Mouse (Mus musculus): ENCODE results near the gene Terf2. TPM values are rescaled to one million over a fixed set of nuclear protein-coding genes. Genes with fewer than 3 reads are reported as not detected.
"Not testable (repeated sequence)": the region's sequence is repeated elsewhere in the genome, so short reads cannot be mapped to it uniquely, and the experiment has no call there.

The Terf2 gene
- polyA plus RNA-seq, 1 experiment from 2014 or later, result 20.7 TPM

GRCm38 (mm10) chr8:107109816-107110435 is 13.6 kb upstream of the Terf2 start:
- Histone ChIP-seq H3K36me3 (ENCODE audit: control insufficient read depth, insufficient read depth, low read length) (no peaks in the 10 kb centered on the region), H3K9ac (replicated peaks; ENCODE audit: low read depth, low read length) (no peak overlapping the region), H3K9me3 (ENCODE audit: control insufficient read depth, low read length) (no peaks in the 10 kb centered on the region), H3K4me1 (ENCODE audit: control insufficient read depth, insufficient read depth, low read length) (no peaks in the 10 kb centered on the region), H3K4me3 (ENCODE audit: low read depth, low read length) (no peak overlapping the region), H3K27me3 (ENCODE audit: control insufficient read depth, insufficient read depth, low read length) (no peaks in the 10 kb centered on the region), H3K27ac (ENCODE audit: low read depth, low read length) (no peak overlapping the region), H3K4me2 (ENCODE audit: low read depth, low read length) (no peak overlapping the region)
- no peak for ATAC-seq (ENCODE audit: low read depth)
- 85% methylated on average over 5 of the region's 5 CpGs for WGBS

DNA sequence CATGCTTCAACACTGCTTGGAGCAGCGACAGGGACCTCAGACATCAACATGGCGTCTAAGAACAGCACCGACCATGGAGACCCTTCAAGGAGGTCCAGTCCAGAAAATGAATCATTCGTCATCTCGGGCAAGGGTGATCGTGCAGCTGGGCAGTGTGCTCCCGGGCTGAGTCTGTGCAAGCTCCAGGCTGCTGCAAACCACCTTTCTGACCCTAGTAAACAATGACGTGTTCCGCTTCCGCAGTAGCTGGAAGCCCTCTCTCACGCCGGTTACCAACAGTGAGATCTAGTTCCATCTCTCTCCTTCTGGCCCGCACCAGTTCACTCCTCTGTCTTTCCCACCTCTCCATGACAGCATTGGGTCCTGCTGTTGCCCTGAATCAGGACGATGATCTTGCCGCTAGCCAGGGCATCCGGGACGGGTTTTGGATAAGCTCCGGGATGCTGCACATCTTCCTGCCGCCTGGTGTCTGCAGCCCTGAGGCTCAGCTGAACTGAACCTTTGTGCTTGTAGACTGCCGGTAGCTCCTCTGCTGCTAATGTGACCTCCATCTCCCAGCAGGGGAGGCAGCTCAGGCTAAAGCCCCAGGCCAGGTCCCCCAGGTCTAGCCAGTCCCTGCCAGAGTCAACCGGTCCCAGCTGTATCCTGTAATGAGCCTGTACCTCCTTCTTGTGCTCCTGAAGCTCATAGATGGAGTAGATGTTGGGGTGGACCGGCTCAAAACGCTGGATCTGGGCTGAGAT is 12.8 kb upstream of the Terf2 start:
- no peak for ATAC-seq (ENCODE audit: low read depth)
- H3K9me3 ChIP-seq (ENCODE audit: control insufficient read depth, low read length), result no peaks in the 10 kb centered on the region
- H3K36me3 ChIP-seq (ENCODE audit: control insufficient read depth, insufficient read depth, low read length), result no peaks in the 10 kb centered on the region
- H3K4me3 ChIP-seq (ENCODE audit: low read depth, low read length), result no peak overlapping the region
- no peaks in the 10 kb centered on the region for H3K4me1 ChIP-seq (ENCODE audit: control insufficient read depth, insufficient read depth, low read length)
- 74% methylated on average over 23 of the region's 23 CpGs for WGBS
- no peak overlapping the region for H3K27ac ChIP-seq (ENCODE audit: low read depth, low read length)
- H3K4me2 ChIP-seq (ENCODE audit: low read depth, low read length), result no peak overlapping the region
- no peaks in the 10 kb centered on the region for H3K27me3 ChIP-seq (ENCODE audit: control insufficient read depth, insufficient read depth, low read length)
- H3K9ac ChIP-seq (replicated peaks; ENCODE audit: low read depth, low read length), result no peak overlapping the region

GRCm38 (mm10) chr8:107108089-107108488 is 11.7 kb upstream of the Terf2 start:
- 94% methylated on average over 5 of the region's 5 CpGs for WGBS
- not testable (repeated sequence) for H3K36me3 ChIP-seq (ENCODE audit: control insufficient read depth, insufficient read depth, low read length); H3K27me3 ChIP-seq (ENCODE audit: control insufficient read depth, insufficient read depth, low read length); H3K9ac ChIP-seq (replicated peaks; ENCODE audit: low read depth, low read length); H3K4me2 ChIP-seq (ENCODE audit: low read depth, low read length); H3K27ac ChIP-seq (ENCODE audit: low read depth, low read length); ATAC-seq (ENCODE audit: low read depth); H3K9me3 ChIP-seq (ENCODE audit: control insufficient read depth, low read length); H3K4me3 ChIP-seq (ENCODE audit: low read depth, low read length); H3K4me1 ChIP-seq (ENCODE audit: control insufficient read depth, insufficient read depth, low read length)

DNA sequence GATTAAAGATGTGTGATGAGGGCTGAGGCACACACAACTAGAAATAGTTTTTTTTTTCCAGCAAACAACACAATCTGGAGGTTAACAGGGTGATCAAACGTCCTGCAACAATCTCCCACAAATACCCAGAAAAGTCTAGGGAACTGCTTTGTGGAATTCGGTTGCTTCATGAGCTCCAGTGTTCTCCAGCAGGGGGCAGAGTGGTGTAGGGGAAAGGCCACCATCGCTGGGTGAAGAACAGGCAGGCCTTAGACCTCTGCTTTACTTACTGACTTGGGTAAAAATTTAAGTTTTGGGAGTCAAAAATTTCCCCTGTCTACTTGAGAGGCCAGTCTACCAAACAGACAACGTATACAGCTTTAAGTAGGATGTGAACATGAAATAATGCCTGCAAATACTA is 8.2 kb upstream of the Terf2 start:
- 8% methylated on average over 4 of the region's 4 CpGs for WGBS
- no peak for ATAC-seq (ENCODE audit: low read depth)
- Histone ChIP-seq H3K4me3 (ENCODE audit: low read depth, low read length) (no peak overlapping the region), H3K4me1 (ENCODE audit: control insufficient read depth, insufficient read depth, low read length) (no peaks in the 10 kb centered on the region), H3K4me2 (ENCODE audit: low read depth, low read length) (no peak overlapping the region), H3K36me3 (ENCODE audit: control insufficient read depth, insufficient read depth, low read length) (no peaks in the 10 kb centered on the region), H3K9ac (replicated peaks; ENCODE audit: low read depth, low read length) (no peak overlapping the region), H3K27ac (ENCODE audit: low read depth, low read length) (no peak overlapping the region), H3K27me3 (ENCODE audit: control insufficient read depth, insufficient read depth, low read length) (no peaks in the 10 kb centered on the region), H3K9me3 (ENCODE audit: control insufficient read depth, low read length) (no peaks in the 10 kb centered on the region)

- WGBS, result 90% methylated on average over 2 of the region's 2 CpGs
- H3K9me3 ChIP-seq (ENCODE audit: control insufficient read depth, low read length), result no peaks in the 10 kb centered on the region
These were observed 4.3 kb upstream of the Terf2 start for GRCm38 (mm10) chr8:107100635-107101034.

DNA sequence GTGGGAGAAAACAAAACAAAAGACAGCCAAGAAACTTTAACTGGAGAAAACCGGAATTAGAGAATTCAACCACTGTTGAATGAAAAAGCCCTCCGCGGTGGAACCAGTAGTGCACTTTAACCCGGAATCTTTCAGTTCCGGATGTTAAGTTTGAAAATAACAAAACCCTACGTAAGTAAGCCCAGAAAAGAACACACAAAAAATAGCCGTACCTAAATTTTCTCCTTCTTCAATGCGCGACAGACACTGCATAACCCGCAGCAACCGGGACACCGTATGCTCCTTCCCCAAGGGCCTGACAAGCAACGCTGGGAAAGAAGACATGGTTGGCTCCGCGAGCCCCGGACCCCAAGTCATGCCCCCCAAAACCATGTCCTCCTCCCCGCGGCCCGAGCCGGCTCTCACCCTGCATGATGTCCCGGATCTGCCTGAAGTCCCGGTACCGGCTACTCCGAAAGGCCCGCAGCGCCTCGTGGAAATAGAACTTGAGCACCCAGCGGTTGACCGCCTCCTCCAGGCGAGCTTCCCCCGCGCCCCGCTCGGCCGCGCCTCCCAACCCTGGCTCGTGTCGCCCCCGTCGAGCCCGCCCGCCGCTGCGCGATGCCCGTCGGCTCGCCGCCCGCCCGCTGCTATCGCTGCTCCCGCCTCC is 506 bp downstream of the Terf2 start:
- peak; percentile 79 for ATAC-seq (ENCODE audit: low read depth)
- under 1% methylated on average over 42 of the region's 53 CpGs for WGBS
- Histone ChIP-seq H3K27ac (ENCODE audit: low read depth, low read length) (peak overlapping the region; percentile 89), H3K9me3 (ENCODE audit: control insufficient read depth, low read length) (no peaks in the 10 kb centered on the region), H3K4me3 (ENCODE audit: low read depth, low read length) (peak overlapping the region; percentile 81), H3K9ac (replicated peaks; ENCODE audit: low read depth, low read length) (peak overlapping the region; percentile 87), H3K27me3 (ENCODE audit: control insufficient read depth, insufficient read depth, low read length) (no peaks in the 10 kb centered on the region), H3K4me1 (ENCODE audit: control insufficient read depth, insufficient read depth, low read length) (peaks cover 11% of the 10 kb centered on the region; the same call in 1 of the 2 replicates), H3K36me3 (ENCODE audit: control insufficient read depth, insufficient read depth, low read length) (peaks cover under 1% of the 10 kb centered on the region; the same call in 1 of the 2 replicates), H3K4me2 (ENCODE audit: low read depth, low read length) (peak overlapping the region; percentile 54)

More at GRCm38 (mm10) chr8:107100635-107101034, 4.3 kb upstream of the Terf2 start:
- Histone ChIP-seq H3K27ac (ENCODE audit: low read depth, low read length) (no peak overlapping the region), H3K4me2 (ENCODE audit: low read depth, low read length) (no peak overlapping the region), H3K4me3 (ENCODE audit: low read depth, low read length) (no peak overlapping the region), H3K27me3 (ENCODE audit: control insufficient read depth, insufficient read depth, low read length) (no peaks in the 10 kb centered on the region), H3K9ac (replicated peaks; ENCODE audit: low read depth, low read length) (no peak overlapping the region), H3K36me3 (ENCODE audit: control insufficient read depth, insufficient read depth, low read length) (no peaks in the 10 kb centered on the region), H3K4me1 (ENCODE audit: control insufficient read depth, insufficient read depth, low read length) (no peaks in the 10 kb centered on the region)
- no peak for ATAC-seq (ENCODE audit: low read depth)

GRCm38 (mm10) chr8:107090531-107090930 is 5.8 kb downstream of the Terf2 start:
- Histone ChIP-seq H3K4me2 (ENCODE audit: low read depth, low read length) (no peak overlapping the region), H3K27ac (ENCODE audit: low read depth, low read length) (no peak overlapping the region), H3K36me3 (ENCODE audit: control insufficient read depth, insufficient read depth, low read length) (peaks cover 12% of the 10 kb centered on the region; the same call in 1 of the 2 replicates), H3K27me3 (ENCODE audit: control insufficient read depth, insufficient read depth, low read length) (no peaks in the 10 kb centered on the region), H3K9ac (replicated peaks; ENCODE audit: low read depth, low read length) (no peak overlapping the region), H3K9me3 (ENCODE audit: control insufficient read depth, low read length) (no peaks in the 10 kb centered on the region), H3K4me1 (ENCODE audit: control insufficient read depth, insufficient read depth, low read length) (peaks cover 11% of the 10 kb centered on the region; the same call in 1 of the 2 replicates), H3K4me3 (ENCODE audit: low read depth, low read length) (no peak overlapping the region)
- 99% methylated on average over 7 of the region's 7 CpGs for WGBS
- no peak for ATAC-seq (ENCODE audit: low read depth)

- Histone ChIP-seq H3K9ac (replicated peaks; ENCODE audit: low read depth, low read length) (no peak overlapping the region), H3K4me3 (ENCODE audit: low read depth, low read length) (no peak overlapping the region), H3K9me3 (ENCODE audit: control insufficient read depth, low read length) (no peaks in the 10 kb centered on the region), H3K4me2 (ENCODE audit: low read depth, low read length) (no peak overlapping the region), H3K27me3 (ENCODE audit: control insufficient read depth, insufficient read depth, low read length) (no peaks in the 10 kb centered on the region), H3K4me1 (ENCODE audit: control insufficient read depth, insufficient read depth, low read length) (no peaks in the 10 kb centered on the region), H3K36me3 (ENCODE audit: control insufficient read depth, insufficient read depth, low read length) (peaks cover 12% of the 10 kb centered on the region; the same call in 1 of the 2 replicates), H3K27ac (ENCODE audit: low read depth, low read length) (no peak overlapping the region)
- WGBS, result 98% methylated on average over 5 of the region's 5 CpGs
- no peak for ATAC-seq (ENCODE audit: low read depth)
These were observed 7.8 kb downstream of the Terf2 start for GRCm38 (mm10) chr8:107088526-107089063.

- Histone ChIP-seq H3K4me1 (ENCODE audit: control insufficient read depth, insufficient read depth, low read length) (no peaks in the 10 kb centered on the region), H3K4me2 (ENCODE audit: low read depth, low read length) (no peak overlapping the region), H3K9ac (replicated peaks; ENCODE audit: low read depth, low read length) (no peak overlapping the region), H3K27ac (ENCODE audit: low read depth, low read length) (no peak overlapping the region), H3K36me3 (ENCODE audit: control insufficient read depth, insufficient read depth, low read length) (peaks cover 25% of the 10 kb centered on the region), H3K4me3 (ENCODE audit: low read depth, low read length) (no peak overlapping the region), H3K27me3 (ENCODE audit: control insufficient read depth, insufficient read depth, low read length) (no peaks in the 10 kb centered on the region), H3K9me3 (ENCODE audit: control insufficient read depth, low read length) (no peaks in the 10 kb centered on the region)
- 98% methylated on average over 5 of the region's 5 CpGs for WGBS
- ATAC-seq (ENCODE audit: low read depth), result no peak
These were observed 10.3 kb downstream of the Terf2 start for GRCm38 (mm10) chr8:107086018-107086417.
